Mouse (Mus musculus) E14TG2a.4 (cell line): ENCODE measurements at regions not wholly inside any gene's neighbourhood (a gene's known extent, or its start where the extent isn't known, plus 50 kb on each side); places are given as distances from the start of the nearest gene placed in this dataset.

Source experiments
- CTCF ChIP-seq: conservative IDR thresholded peaks from 2 replicates; pipeline ENCODE4 v1.5.1; 2014; ENCODE audit warnings: low read length
- NANOG ChIP-seq: IDR thresholded peaks from 2 replicates; pipeline ENCODE4 v1.6.1; 2014; ENCODE audit warnings: borderline replicate concordance, low read length, mixed read lengths

- TF ChIP-seq CTCF (no peak), NANOG (no peak)
Measured at GRCm38 (mm10) chr4:10402928-10403327, 471.4 kb upstream of the 2610301B20Rik start.
